Mouse (Mus musculus) hindbrain, embryonic 16.5 days (tissue): ENCODE measurements at regions not wholly inside any gene's neighbourhood (a gene's known extent, or its start where the extent isn't known, plus 50 kb on each side); places are given as distances from the start of the nearest gene placed in this dataset.

Experiments used
- ATAC-seq: fragments of 200-750 bp; cut with Nextera tagmentation; 2 replicates; pipeline ENCODE4 v1.8.0; 2017; ENCODE audit warnings: moderate TSS enrichment, moderate library complexity
- H3K27ac ChIP-seq: fragments of 300-500 bp; sonication (generic); 2 replicates; pipeline ENCODE4 v1.5.1; 2014; ENCODE audit warnings: low read depth, mild to moderate bottlenecking, control low read depth, low read length, moderate library complexity
- H3K27me3 ChIP-seq: fragments of 300-500 bp; sonication (generic); replicated peaks from 2 replicates; pipeline ENCODE4 v1.6.1; 2014; ENCODE audit warnings: low read length; ENCODE audit not compliant: control insufficient read depth, insufficient read depth
- H3K36me3 ChIP-seq: fragments of 300-500 bp; sonication (generic); 2 replicates; pipeline ENCODE4 v1.6.1; 2014; ENCODE audit warnings: mild to moderate bottlenecking, low read length, moderate library complexity, mixed read lengths; ENCODE audit not compliant: control insufficient read depth, insufficient read depth
- H3K4me1 ChIP-seq: fragments of 300-500 bp; sonication (generic); 2 replicates; pipeline ENCODE4 v1.6.1; 2014; ENCODE audit warnings: low read depth, low read length; ENCODE audit not compliant: control insufficient read depth, insufficient read depth
- H3K4me2 ChIP-seq: fragments of 300-500 bp; sonication (generic); 2 replicates; pipeline ENCODE4 v1.6.1; 2014; ENCODE audit warnings: mild to moderate bottlenecking, low read length, control low read depth, moderate library complexity
- H3K4me3 ChIP-seq: fragments of 300-500 bp; sonication (generic); 2 replicates; pipeline ENCODE4 v1.5.1; 2014; ENCODE audit warnings: mild to moderate bottlenecking, low read length, control low read depth, moderate library complexity
- H3K9ac ChIP-seq: fragments of 300-500 bp; sonication (generic); 2 replicates; pipeline ENCODE4 v1.6.1; 2014; ENCODE audit warnings: low read depth, mild to moderate bottlenecking, control low read depth, low read length, moderate library complexity
- H3K9me3 ChIP-seq: fragments of 300-500 bp; sonication (generic); 2 replicates; pipeline ENCODE4 v1.6.1; 2014; ENCODE audit warnings: mild to moderate bottlenecking, low read length, moderate library complexity; ENCODE audit not compliant: control insufficient read depth
- WGBS: fragments of 180-500 bp; shearing (Covaris S2); extraction: QIAGEN DNeasy Blood & Tissue Kit; methylation state at CpG from one replicate; pipeline ENCODE4 v1.1.7; 2014; 5-methylcytosine and 5-hydroxymethylcytosine counted together

DNA sequence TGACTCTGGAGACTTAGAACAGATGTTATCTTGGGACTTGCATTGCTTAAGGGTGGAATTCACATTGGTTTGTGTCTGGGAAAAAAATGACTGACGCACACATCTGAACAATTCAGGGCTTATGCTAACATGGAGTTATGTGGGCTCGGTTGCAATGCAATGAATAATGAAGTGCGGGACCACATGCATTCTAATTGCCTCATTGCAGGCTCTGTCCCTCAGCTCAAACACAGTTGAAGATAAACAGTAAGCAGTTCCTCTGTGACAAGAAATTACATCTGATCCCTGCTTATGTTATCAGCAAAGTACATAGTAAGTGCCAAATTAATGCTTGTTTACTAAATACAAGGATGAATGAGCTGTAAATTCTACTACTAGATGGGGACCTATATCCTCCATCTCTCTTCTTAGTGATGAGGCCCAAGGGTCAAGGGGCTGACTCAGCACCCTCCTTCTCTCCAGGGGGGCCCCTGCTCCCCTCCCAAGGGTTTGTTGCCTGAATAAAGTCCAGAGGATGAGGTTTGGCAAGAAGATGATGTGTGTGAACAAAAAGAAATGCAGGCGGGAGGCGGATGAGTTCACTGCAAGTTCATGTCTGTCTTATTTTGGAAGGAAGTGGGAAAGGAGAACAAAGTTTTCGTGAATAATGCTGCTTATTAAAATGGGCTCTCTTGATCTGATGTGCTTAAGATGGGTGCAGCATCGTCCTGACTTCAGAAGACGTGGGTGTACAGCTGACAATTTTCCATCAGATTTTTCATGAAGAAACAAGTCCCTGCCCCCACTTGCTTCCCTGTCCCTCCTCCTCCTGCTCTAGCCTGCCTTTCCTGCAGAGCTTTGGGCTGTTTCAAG lies 533.1 kb downstream of the Shisa9 start:
- Histone ChIP-seq H3K4me3 (no peak overlapping the region), H3K4me1 (no peaks in the 10 kb centered on the region), H3K27me3 (no peaks in the 10 kb centered on the region), H3K27ac (no peak overlapping the region), H3K9me3 (no peaks in the 10 kb centered on the region), H3K36me3 (no peaks in the 10 kb centered on the region), H3K4me2 (no peak overlapping the region), H3K9ac (no peak overlapping the region)
- no peak for ATAC-seq
- WGBS, result 68% methylated on average over 8 of the region's 8 CpGs

DNA sequence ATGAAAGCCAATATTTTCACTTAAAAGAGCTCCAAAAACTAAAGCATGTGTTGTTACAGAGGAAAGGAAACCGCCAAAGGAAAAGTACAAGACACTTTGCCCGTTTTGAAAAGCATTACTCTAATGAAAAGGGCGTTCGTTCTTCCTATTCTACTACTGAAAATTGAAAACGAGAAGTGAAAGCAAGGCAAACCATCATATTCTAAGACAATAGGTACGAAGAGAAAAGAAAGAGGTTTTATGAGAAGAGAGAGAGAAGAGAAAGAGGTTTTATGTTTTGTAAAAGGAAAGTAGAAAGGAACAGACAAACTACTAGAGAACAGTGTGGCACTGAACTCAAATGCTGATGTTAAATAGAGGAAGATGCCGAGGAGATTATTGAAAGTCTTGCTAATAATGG lies 534.4 kb downstream of the Shisa9 start:
- no peaks in the 10 kb centered on the region for H3K9me3 ChIP-seq
- no peak overlapping the region for H3K9ac ChIP-seq
- H3K36me3 ChIP-seq, result no peaks in the 10 kb centered on the region
- H3K27me3 ChIP-seq, result no peaks in the 10 kb centered on the region
- WGBS, result 90% methylated on average over 7 of the region's 7 CpGs
- no peak overlapping the region for H3K4me3 ChIP-seq
- no peak for ATAC-seq
- no peaks in the 10 kb centered on the region for H3K4me1 ChIP-seq
- H3K27ac ChIP-seq, result no peak overlapping the region
- H3K4me2 ChIP-seq, result no peak overlapping the region

DNA sequence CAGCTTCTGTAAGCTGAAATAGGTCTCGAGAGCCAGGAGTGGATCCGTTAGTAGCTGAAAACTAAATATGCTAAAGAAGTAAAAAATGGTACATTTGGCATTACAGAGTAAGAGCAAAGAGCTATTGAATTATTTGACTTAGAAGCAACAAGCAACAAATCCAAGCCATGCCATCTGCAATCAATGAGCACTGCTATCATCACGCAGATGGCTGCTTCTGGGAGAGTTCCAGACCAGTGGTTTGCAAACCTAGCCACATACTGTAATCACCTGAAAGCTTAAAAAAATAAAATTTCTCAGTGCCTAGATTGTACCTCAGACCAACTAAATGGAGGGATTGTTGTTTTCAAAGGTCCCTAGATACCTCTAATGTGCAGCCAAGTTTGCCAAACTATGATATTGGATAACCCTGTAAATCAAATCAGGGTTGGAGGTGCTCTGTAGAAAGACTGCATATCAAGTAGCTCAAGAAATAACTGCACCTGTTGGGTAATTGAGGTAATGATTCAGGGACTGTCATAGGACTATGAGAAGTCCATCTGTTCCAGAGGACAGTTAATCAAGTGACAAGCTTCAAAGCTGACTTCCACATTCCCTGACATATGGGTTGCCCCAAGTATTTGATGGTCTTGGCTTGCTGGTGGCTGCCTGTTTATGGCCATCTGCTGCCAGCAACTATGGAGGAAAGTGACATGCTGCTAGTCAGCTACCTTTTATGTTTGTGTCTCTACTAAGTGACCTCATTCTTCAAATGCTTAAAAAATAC lies 538.0 kb downstream of the Shisa9 start:
- Histone ChIP-seq H3K4me1 (no peaks in the 10 kb centered on the region), H3K4me2 (no peak overlapping the region), H3K36me3 (no peaks in the 10 kb centered on the region), H3K4me3 (no peak overlapping the region), H3K27ac (no peak overlapping the region), H3K9me3 (no peaks in the 10 kb centered on the region), H3K27me3 (no peaks in the 10 kb centered on the region), H3K9ac (no peak overlapping the region)
- ATAC-seq, result peak; percentile 63
- WGBS, result 78% methylated on average over 3 of the region's 3 CpGs

DNA sequence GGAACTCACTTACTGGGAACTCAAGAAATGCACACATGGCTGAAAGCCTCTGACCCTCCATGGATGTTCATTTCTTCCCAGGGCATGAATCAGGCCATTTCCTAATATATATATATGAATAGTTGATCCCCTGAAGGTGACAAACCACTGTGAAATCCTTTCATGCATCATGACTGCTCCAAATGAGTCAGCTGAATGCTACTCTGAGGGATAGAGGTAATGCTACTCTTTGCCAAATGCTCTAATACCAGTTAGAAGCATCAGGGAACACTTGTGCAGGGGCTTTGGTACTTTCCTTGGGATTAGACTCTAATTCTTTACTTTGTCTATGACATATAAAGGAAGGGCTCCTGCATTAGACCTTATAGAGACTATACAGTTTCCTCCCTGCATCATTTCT lies 561.0 kb upstream of the Ercc4 start:
- Histone ChIP-seq H3K36me3 (no peaks in the 10 kb centered on the region), H3K9me3 (no peaks in the 10 kb centered on the region), H3K27ac (no peak overlapping the region), H3K4me2 (no peak overlapping the region), H3K4me1 (no peaks in the 10 kb centered on the region), H3K27me3 (no peaks in the 10 kb centered on the region), H3K4me3 (no peak overlapping the region), H3K9ac (no peak overlapping the region)
- ATAC-seq, result no peak

DNA sequence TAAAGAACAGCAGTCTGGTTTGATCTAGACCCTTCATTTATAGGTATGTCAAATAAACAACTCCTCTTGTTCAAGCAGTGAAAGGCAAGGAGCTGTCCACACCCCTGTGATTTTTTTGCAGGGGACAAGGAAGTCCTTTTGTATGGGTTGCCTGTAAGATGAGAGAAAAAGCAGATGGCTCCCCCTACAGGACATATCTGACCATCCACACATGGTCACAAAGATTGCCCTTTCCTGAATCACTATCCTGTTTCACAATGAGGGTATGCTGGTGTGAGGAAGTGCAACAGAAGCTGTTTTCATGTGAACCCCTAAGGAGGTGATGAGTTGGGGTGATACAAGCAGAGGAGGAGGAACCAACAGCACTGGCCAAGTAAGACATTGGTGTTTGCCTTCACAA lies 520.6 kb upstream of the Ercc4 start:
- Histone ChIP-seq H3K36me3 (no peaks in the 10 kb centered on the region), H3K4me2 (no peak overlapping the region), H3K4me3 (no peak overlapping the region), H3K9ac (no peak overlapping the region), H3K4me1 (no peaks in the 10 kb centered on the region), H3K9me3 (no peaks in the 10 kb centered on the region), H3K27ac (no peak overlapping the region), H3K27me3 (no peaks in the 10 kb centered on the region)
- ATAC-seq, result no peak

DNA sequence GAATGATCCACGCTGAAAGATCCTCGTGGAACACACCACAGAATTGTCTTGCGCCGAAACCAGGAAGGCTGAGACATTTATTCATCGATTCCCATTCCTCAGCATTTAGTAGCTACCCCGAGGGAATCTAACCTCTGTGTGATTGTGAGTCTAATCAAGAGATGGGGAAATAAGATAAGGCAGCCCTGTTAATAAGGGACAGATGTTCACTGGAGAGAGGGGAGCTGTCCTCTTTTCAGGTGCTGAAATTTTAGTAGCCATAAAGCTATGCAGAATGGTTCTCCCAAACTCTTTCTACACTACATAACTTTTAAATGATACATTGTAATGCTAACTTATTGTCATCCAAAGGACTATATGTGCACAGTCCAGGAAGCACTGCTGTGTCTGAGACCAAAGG lies 501.2 kb upstream of the Ercc4 start:
- H3K4me3 ChIP-seq, result no peak overlapping the region
- H3K4me1 ChIP-seq, result no peaks in the 10 kb centered on the region
- H3K27ac ChIP-seq, result no peak overlapping the region
- H3K36me3 ChIP-seq, result no peaks in the 10 kb centered on the region
- no peaks in the 10 kb centered on the region for H3K27me3 ChIP-seq
- no peak for ATAC-seq
- WGBS, result 63% methylated on average over 6 of the region's 6 CpGs
- no peaks in the 10 kb centered on the region for H3K9me3 ChIP-seq
- H3K9ac ChIP-seq, result no peak overlapping the region
- H3K4me2 ChIP-seq, result no peak overlapping the region

DNA sequence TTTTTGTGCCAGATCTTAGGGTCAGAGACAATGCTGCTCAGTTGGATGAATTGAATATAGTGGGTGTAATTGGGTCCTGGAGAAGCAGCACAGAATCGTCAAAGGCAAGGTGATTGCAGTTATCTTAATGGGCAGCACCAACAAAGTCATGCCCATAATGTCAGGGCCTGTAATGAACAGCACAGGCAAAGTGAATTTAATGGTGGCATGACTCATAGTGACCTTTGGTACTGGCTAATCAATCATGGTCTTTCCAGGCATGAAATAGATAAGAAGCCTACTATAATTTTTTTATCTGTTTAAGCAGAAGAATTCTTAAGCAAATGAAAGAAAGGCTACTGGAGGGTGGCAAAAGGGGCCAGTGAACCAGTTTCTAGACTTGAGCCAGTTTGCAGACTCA lies 498.4 kb upstream of the Ercc4 start:
- H3K27ac ChIP-seq, result no peak overlapping the region
- no peak for ATAC-seq
- H3K9ac ChIP-seq, result no peak overlapping the region
- no peaks in the 10 kb centered on the region for H3K4me1 ChIP-seq
- H3K4me2 ChIP-seq, result no peak overlapping the region
- no peaks in the 10 kb centered on the region for H3K9me3 ChIP-seq
- 82% methylated on average over 1 of the region's 1 CpGs for WGBS
- H3K27me3 ChIP-seq, result no peaks in the 10 kb centered on the region
- H3K36me3 ChIP-seq, result no peaks in the 10 kb centered on the region
- H3K4me3 ChIP-seq, result no peak overlapping the region

DNA sequence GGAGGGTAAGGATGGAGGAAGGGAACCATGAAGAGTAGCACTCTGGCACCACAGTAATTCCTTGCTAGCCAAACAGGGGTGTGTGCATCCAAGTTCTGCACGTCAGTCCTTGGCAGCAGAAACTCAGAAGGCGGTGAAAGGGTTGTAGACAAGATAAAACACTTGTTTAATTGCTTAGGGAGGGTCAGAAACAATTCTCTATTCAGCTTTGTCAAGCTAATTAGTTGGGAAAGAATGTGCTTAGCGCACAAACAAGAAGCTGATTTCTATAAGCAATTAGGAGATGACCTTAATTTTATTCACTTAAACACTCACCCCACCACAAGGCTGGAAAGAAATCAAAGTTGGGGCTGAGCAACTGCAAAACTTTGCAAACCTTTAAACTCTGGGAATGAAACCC lies 491.7 kb upstream of the Ercc4 start:
- no peak overlapping the region for H3K9ac ChIP-seq
- no peak overlapping the region for H3K4me2 ChIP-seq
- WGBS, result 47% methylated on average over 3 of the region's 3 CpGs
- no peaks in the 10 kb centered on the region for H3K27me3 ChIP-seq
- H3K4me1 ChIP-seq, result no peaks in the 10 kb centered on the region
- no peaks in the 10 kb centered on the region for H3K36me3 ChIP-seq
- H3K4me3 ChIP-seq, result no peak overlapping the region
- no peak overlapping the region for H3K27ac ChIP-seq
- no peak for ATAC-seq
- H3K9me3 ChIP-seq, result no peaks in the 10 kb centered on the region

DNA sequence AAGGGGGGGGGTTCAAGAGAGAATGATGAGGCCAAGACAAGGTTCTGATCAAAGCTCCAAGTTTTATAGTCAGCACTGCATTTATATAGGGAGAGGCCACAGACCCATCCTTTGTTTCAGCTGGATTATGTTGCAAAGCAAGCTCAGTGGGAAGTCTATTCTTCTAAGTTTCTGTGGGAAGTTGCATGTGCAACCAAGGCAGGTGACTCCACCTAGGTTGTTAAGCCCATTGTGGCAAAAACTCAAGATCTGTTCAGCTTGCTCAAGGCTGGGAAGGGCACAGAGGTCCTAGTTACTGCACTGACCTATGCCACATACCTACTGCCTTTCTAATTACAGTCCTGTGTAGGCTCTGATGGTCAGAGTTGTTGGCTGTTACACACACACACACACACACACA lies 477.0 kb upstream of the Ercc4 start:
- Histone ChIP-seq H3K4me1 (no peaks in the 10 kb centered on the region), H3K27me3 (no peaks in the 10 kb centered on the region), H3K36me3 (no peaks in the 10 kb centered on the region), H3K9me3 (no peaks in the 10 kb centered on the region), H3K4me3 (no peak overlapping the region), H3K4me2 (no peak overlapping the region), H3K9ac (no peak overlapping the region), H3K27ac (no peak overlapping the region)
- no peak for ATAC-seq
